ENCODE assay signal across 24 mouse cellular contexts in the genomic region with DNA sequence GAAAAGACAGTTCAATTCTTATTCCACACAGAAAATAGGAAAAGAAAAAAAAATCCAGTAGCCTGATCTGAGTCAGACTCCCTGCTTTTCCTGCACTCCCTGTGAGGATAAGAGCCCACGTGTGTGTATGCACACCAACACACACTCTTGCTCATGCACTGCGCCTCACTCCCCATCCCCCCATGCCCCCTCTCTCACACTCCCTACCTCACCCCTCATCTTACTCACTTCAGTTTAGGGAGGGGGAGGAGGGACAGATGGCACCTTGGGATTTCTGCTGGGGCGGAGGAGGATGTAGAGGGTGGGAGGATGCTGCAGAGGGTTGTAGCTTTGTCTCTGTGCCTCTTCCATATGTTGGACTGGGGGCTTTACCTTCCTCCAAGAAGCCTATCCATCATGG.
DNase-seq lines count a peak whose midpoint lies in the region; ATAC-seq lines count a peak whose summit lies in the region.
"Had no signal": no experiment of that assay in that cellular context is flagged by ENCODE, and none has a peak within 500 bp of the region (broad histone marks: within the 10 kb centered on the region; RNA-seq: fewer than 3 reads in every experiment).

No protein-coding gene starts in this region.

- no peak overlapping the region for H3K9ac ChIP-seq in liver, embryonic 12.5 days
- no peak overlapping the region for H3K9ac ChIP-seq in intestine, embryonic 15.5 days
- H3K9ac ChIP-seq: embryonic facial prominence, embryonic 13.5 days; forebrain, embryonic 15.5 days; hindbrain, embryonic 14.5 days; limb, embryonic 12.5 days; liver, embryonic 14.5 days; lung, embryonic 15.5 days had no signal

- no peaks in the 10 kb centered on the region for H3K36me3 ChIP-seq in liver, embryonic 12.5 days
- H3K36me3 ChIP-seq in intestine, embryonic 15.5 days: no peaks in the 10 kb centered on the region
- H3K36me3 ChIP-seq: embryonic facial prominence, embryonic 13.5 days; forebrain, embryonic 15.5 days; limb, embryonic 12.5 days; lung, embryonic 15.5 days; midbrain, embryonic 10.5 days had no signal

- DNase-seq in left cerebral cortex, adult 18-20 months (ENCODE audit: low spot score in 2 of 2): peak; percentile 68 to 77
- no peak for DNase-seq in left cerebral cortex, adult 11 months (ENCODE audit: low spot score)
- peak; percentile 22 to 33 for DNase-seq in frontal cortex, postnatal 25 days (ENCODE audit: low spot score in 2 of 2)
- peak; percentile 56 to 76 for DNase-seq in left cerebral cortex, postnatal 36 days (ENCODE audit: low spot score in 2 of 2)
- DNase-seq: B cell, adult 2 months; cerebellum, adult 8-10 months; gastrocnemius, adult 2 months; heart, postnatal 14 days; kidney, postnatal 36 days; lung, postnatal 4 days; retina, postnatal 1 day; thymus, adult 18-20 months; thymus, postnatal 4 days had no signal

- intact Hi-C loops in left cerebral cortex, postnatal 36 days (cut with DNase I): loop anchor here (5.0 kb wide), 1 partner anchor 321 kb away; no protein-coding TSS in a partner anchor

- H3K4me1 ChIP-seq in liver, embryonic 12.5 days: 0 out of 2 replicates have a peak, but pooled peaks cover 2% of the 10 kb centered on the region
- H3K4me1 ChIP-seq in intestine, embryonic 15.5 days (replicated peaks): peaks cover 10% of the 10 kb centered on the region

- no peaks in the 10 kb centered on the region for H3K9me3 ChIP-seq in liver, embryonic 12.5 days (replicated peaks)
- H3K9me3 ChIP-seq in intestine, embryonic 15.5 days: no peaks in the 10 kb centered on the region
- H3K9me3 ChIP-seq: forebrain, embryonic 15.5 days; lung, embryonic 15.5 days had no signal

- WGBS in liver, embryonic 12.5 days (ENCODE audit: insufficient replicate concordance): 74% methylated on average over 3 of the region's 3 CpGs
- WGBS in intestine, embryonic 15.5 days: 98% methylated on average over 3 of the region's 3 CpGs

- H3K4me3 ChIP-seq in liver, embryonic 12.5 days: no peak overlapping the region
- H3K4me3 ChIP-seq in intestine, embryonic 15.5 days (replicated peaks): no peak overlapping the region
- H3K4me3 ChIP-seq: embryonic facial prominence, embryonic 13.5 days; forebrain, embryonic 15.5 days; gastrocnemius, adult 2 months; limb, embryonic 12.5 days; lung, embryonic 15.5 days; midbrain, embryonic 10.5 days had no signal

- no peak overlapping the region for H3K4me2 ChIP-seq in liver, embryonic 12.5 days
- H3K4me2 ChIP-seq in intestine, embryonic 15.5 days (replicated peaks): no peak overlapping the region
- H3K4me2 ChIP-seq: embryonic facial prominence, embryonic 13.5 days; forebrain, embryonic 15.5 days; heart, embryonic 11.5 days; hindbrain, embryonic 14.5 days; limb, embryonic 12.5 days; lung, embryonic 15.5 days had no signal

- H3K27me3 ChIP-seq in liver, embryonic 12.5 days (replicated peaks): no peaks in the 10 kb centered on the region
- H3K27me3 ChIP-seq in intestine, embryonic 15.5 days (replicated peaks): no peaks in the 10 kb centered on the region
- H3K27me3 ChIP-seq: embryonic facial prominence, embryonic 13.5 days; forebrain, embryonic 15.5 days; limb, embryonic 12.5 days had no signal

- no peak for ATAC-seq in liver, embryonic 12.5 days
- no peak for ATAC-seq in intestine, embryonic 15.5 days
- no peak for ATAC-seq in megakaryocyte progenitor cell, adult 5-6 weeks (replicated peaks; ENCODE audit: poor library complexity)
- ATAC-seq: forebrain, embryonic 15.5 days had no signal

- no peak overlapping the region for H3K27ac ChIP-seq in liver, embryonic 12.5 days
- no peak overlapping the region for H3K27ac ChIP-seq in intestine, embryonic 15.5 days
- H3K27ac ChIP-seq: embryonic facial prominence, embryonic 13.5 days; forebrain, embryonic 15.5 days; gastrocnemius, adult 2 months; hindbrain, embryonic 14.5 days; liver, embryonic 14.5 days; lung, embryonic 15.5 days; midbrain, embryonic 10.5 days had no signal
